Mouse (Mus musculus) effector memory CD4-positive, alpha-beta T cell, adult 7 months (primary cell): ENCODE data around the gene Ero1lb. TPM values are rescaled to one million over a fixed set of nuclear protein-coding genes. Genes with fewer than 3 reads are reported as not detected.

Experiments
- polyA plus RNA-seq: library from polyadenylated mRNA; unstranded; fragments of 100-300 nt; shearing (Covaris generic); gene quantifications from one replicate; pipeline ENCODE4 v1.2.1, GENCODE M21; 2017

The Ero1lb gene
- polyA plus RNA-seq = 17.2 TPM

GRCm38 (mm10) chr13:12565621-12566390, at the start of gene Ero1lb:
Ero1lb (plus strand) TSS chr13:12565874.

GRCm38 (mm10) chr13:12519955-12520584, 45.6 kb upstream of the Ero1lb start, which contains the start of gene Edaradd:
Edaradd (minus strand) TSS chr13:12520438.

Other genes starting within 250 kb of the Ero1lb start
- gene Actn2, start 225.1 kb upstream of the Ero1lb start, polyA plus RNA-seq = 3.1 TPM
- 38.9 TPM for gene Heatr1, start 170.8 kb upstream of the Ero1lb start, polyA plus RNA-seq
- gene Lgals8, start 100.9 kb upstream of the Ero1lb start, polyA plus RNA-seq = 58.3 TPM
- 1.1 TPM for gene Edaradd, start 45.4 kb upstream of the Ero1lb start, polyA plus RNA-seq
- gene Prl2c3, start 234.2 kb downstream of the Ero1lb start, polyA plus RNA-seq = not detected